Mouse (Mus musculus) C2C12 (cell line): Measurements from ENCODE around the gene Cdc42ep1.

Experiments
- CEBPB ChIP-seq: IDR thresholded peaks from one replicate; pipeline ENCODE4 v1.6.1; 2011; ENCODE audit warnings: low read depth, mild to moderate bottlenecking, control low read depth, moderate library complexity
- CTCF ChIP-seq: IDR thresholded peaks from one replicate; pipeline ENCODE4 v1.5.1; 2011; ENCODE audit not compliant: control insufficient read depth, insufficient read depth, insufficient read length
- FOSL1 ChIP-seq: IDR thresholded peaks from one replicate; pipeline ENCODE4 v1.8.0; 2011; ENCODE audit warnings: mild to moderate bottlenecking, low read length; ENCODE audit not compliant: poor library complexity, insufficient read depth, severe bottlenecking
- MAX ChIP-seq: IDR thresholded peaks from one replicate; pipeline ENCODE4 v1.6.1; 2011; ENCODE audit warnings: mild to moderate bottlenecking, control low read depth
- MYOD1 ChIP-seq: IDR thresholded peaks from one replicate; pipeline ENCODE4 v1.6.1; 2011; ENCODE audit warnings: low read depth; ENCODE audit not compliant: control insufficient read depth, insufficient read length
- USF1 ChIP-seq: IDR thresholded peaks from one replicate; pipeline ENCODE4 v1.6.1; 2011; ENCODE audit warnings: low read depth, mild to moderate bottlenecking, control low read depth, moderate library complexity

DNA sequence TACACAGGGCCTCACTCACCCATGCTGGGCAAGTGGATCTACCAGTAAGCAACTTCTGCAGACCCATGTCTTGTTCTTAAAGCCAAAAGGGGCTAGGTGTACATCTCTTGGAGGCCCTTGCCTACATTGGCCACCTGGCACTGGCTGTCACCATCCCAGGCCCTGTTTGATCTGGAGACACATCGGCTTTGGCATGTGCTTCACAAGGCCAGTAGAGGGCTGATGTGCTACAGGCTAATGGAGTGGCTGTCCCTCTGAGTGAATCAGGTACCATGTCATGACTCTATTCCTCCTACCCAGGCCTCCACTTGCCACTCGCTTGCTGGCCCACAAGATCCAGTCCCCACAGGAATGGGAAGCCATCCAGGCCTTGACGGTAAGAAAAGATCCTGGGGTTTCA is 39.4 kb downstream of the Cdc42ep1 start:
- TF ChIP-seq FOSL1 (no peak), CTCF (no peak), CEBPB (no peak), USF1 (no peak), MAX (no peak), MYOD1 (no peak)
